Mouse (Mus musculus) stomach, postnatal 0 days (tissue): ENCODE results near the gene Klhl18. TPM values are rescaled to one million over a fixed set of nuclear protein-coding genes. Genes with fewer than 3 reads are reported as not detected.
"Not testable (repeated sequence)": the region's sequence is repeated elsewhere in the genome, so short reads cannot be mapped to it uniquely, and the experiment has no call there.

Experiments
- ATAC-seq: fragments of 200-750 bp; cut with Nextera tagmentation; 2 replicates; pipeline ENCODE4 v1.8.0; 2017; ENCODE audit not compliant: low FRiP score, low TSS enrichment
- DNase-seq: peaks from one replicate; pipeline ENCODE4 v3.0.0-alpha.2; 2016; ENCODE audit warnings: low spot score
- H3K27ac ChIP-seq: fragments of 300-500 bp; sonication (generic); replicated peaks from 2 replicates; pipeline ENCODE4 v1.5.1; 2014; ENCODE audit warnings: mild to moderate bottlenecking, control low read depth
- H3K27me3 ChIP-seq: fragments of 300-500 bp; sonication (generic); 2 replicates; pipeline ENCODE4 v1.6.1; 2014; ENCODE audit warnings: low read length; ENCODE audit not compliant: control insufficient read depth, insufficient read depth
- H3K36me3 ChIP-seq: fragments of 300-500 bp; sonication (generic); 2 replicates; pipeline ENCODE4 v1.6.1; 2014; ENCODE audit warnings: low read length, mixed read lengths; ENCODE audit not compliant: control insufficient read depth, insufficient read depth
- H3K4me1 ChIP-seq: fragments of 300-500 bp; sonication (generic); replicated peaks from 2 replicates; pipeline ENCODE4 v1.6.1; 2014; ENCODE audit warnings: antibody characterized with exemption; ENCODE audit not compliant: control insufficient read depth, insufficient read depth
- H3K4me2 ChIP-seq: fragments of 300-500 bp; sonication (generic); replicated peaks from 2 replicates; pipeline ENCODE4 v1.6.1; 2014; ENCODE audit warnings: low read depth, mild to moderate bottlenecking, control low read depth, moderate library complexity
- H3K4me3 ChIP-seq: fragments of 300-500 bp; sonication (generic); 2 replicates; pipeline ENCODE4 v1.5.1; 2014; ENCODE audit warnings: low read depth, low read length, control low read depth
- H3K9ac ChIP-seq: fragments of 300-500 bp; sonication (generic); 2 replicates; pipeline ENCODE4 v1.6.1; 2014; ENCODE audit warnings: mild to moderate bottlenecking, low read length, control low read depth, mixed read lengths
- H3K9me3 ChIP-seq: fragments of 300-500 bp; sonication (generic); 2 replicates; pipeline ENCODE4 v1.6.1; 2016; ENCODE audit warnings: low read length; ENCODE audit not compliant: control insufficient read depth
- CTCF ChIP-seq: IDR thresholded peaks from 2 replicates; pipeline ENCODE4 v1.5.1; 2016; ENCODE audit warnings: antibody characterized with exemption, low read depth, mild to moderate bottlenecking, moderate library complexity
- EP300 ChIP-seq: optimal IDR thresholded peaks from 2 replicates; pipeline ENCODE3; 2016; ENCODE audit warnings: antibody characterized with exemption
- WGBS: fragments of 180-500 bp; shearing (Covaris S2); extraction: QIAGEN DNeasy Blood & Tissue Kit; methylation state at CpG from one replicate; pipeline ENCODE4 v1.1.7; 2014; 5-methylcytosine and 5-hydroxymethylcytosine counted together
- polyA plus RNA-seq: library from polyadenylated mRNA; unstranded; fragments of >200 nt; fragmentation: Nextera tagmentation; extraction: Ambion mirVana; gene quantifications from 2 replicates; pipeline ENCODE4 v1.2.1, GENCODE M21; 2015

The Klhl18 gene
- polyA plus RNA-seq, 1 experiment from 2014 or later = 5.7 TPM

GRCm38 (mm10) chr9:110412926-110413325 lies 63.6 kb downstream of the Klhl18 start:
- Histone ChIP-seq H3K4me1 (no peaks in the 10 kb centered on the region), H3K27ac (no peak overlapping the region), H3K36me3 (no peaks in the 10 kb centered on the region), H3K9ac (no peak overlapping the region), H3K27me3 (no peaks in the 10 kb centered on the region), H3K4me2 (no peak overlapping the region), H3K4me3 (no peak overlapping the region), H3K9me3 (no peaks in the 10 kb centered on the region)
- TF ChIP-seq EP300 (no peak), CTCF (no peak)
- no peak for DNase-seq
- ATAC-seq = no peak
- WGBS = 73% methylated on average over 7 of the region's 7 CpGs

GRCm38 (mm10) chr9:110410908-110411887 lies 65.3 kb downstream of the Klhl18 start:
- no peaks in the 10 kb centered on the region for H3K27me3 ChIP-seq
- ATAC-seq (peak; percentile 56), DNase-seq (peak; percentile 89)
- no peak overlapping the region for H3K4me3 ChIP-seq
- H3K9me3 ChIP-seq = no peaks in the 10 kb centered on the region
- H3K4me2 ChIP-seq = no peak overlapping the region
- no peak overlapping the region for H3K27ac ChIP-seq
- TF ChIP-seq CTCF (peak; percentile 92), EP300 (no peak)
- WGBS = 19% methylated on average over 6 of the region's 6 CpGs
- H3K4me1 ChIP-seq = peaks cover 6% of the 10 kb centered on the region; the same call in 1 of the 2 replicates
- H3K36me3 ChIP-seq = no peaks in the 10 kb centered on the region
- no peak overlapping the region for H3K9ac ChIP-seq

GRCm38 (mm10) chr9:110408099-110408773 lies 68.3 kb downstream of the Klhl18 start, which contains the start of gene Ptpn23:
Ptpn23 (minus strand) TSS chr9:110408213.
- Histone ChIP-seq H3K4me1 (peaks cover 6% of the 10 kb centered on the region; the same call in 1 of the 2 replicates), H3K36me3 (no peaks in the 10 kb centered on the region), H3K4me2 (peak within 1 kb of the TSS; percentile 90), H3K27ac (peak within 1 kb of the TSS; percentile 80), H3K9me3 (no peaks in the 10 kb centered on the region), H3K27me3 (no peaks in the 10 kb centered on the region), H3K9ac (peak within 1 kb of the TSS; percentile 84), H3K4me3 (peak within 1 kb of the TSS; percentile 89)
- TF ChIP-seq CTCF (peak; percentile 1; the same call in 1 of the 2 replicates), EP300 (no peak)
- ATAC-seq (peak; percentile 95), DNase-seq (peak; percentile 98)
- under 1% methylated on average over 39 of the region's 39 CpGs for WGBS

GRCm38 (mm10) chr9:110407311-110408098 lies 69.0 kb downstream of the Klhl18 start:
- no peak for DNase-seq

GRCm38 (mm10) chr9:110403240-110403639 lies 73.3 kb downstream of the Klhl18 start:
- peak; percentile 33 for TF ChIP-seq CTCF
- 71% methylated on average over 4 of the region's 4 CpGs for WGBS
- not testable (repeated sequence) for DNase-seq, H3K4me1 ChIP-seq, H3K27me3 ChIP-seq, H3K9me3 ChIP-seq, H3K27ac ChIP-seq, H3K36me3 ChIP-seq, H3K4me2 ChIP-seq, H3K9ac ChIP-seq, H3K4me3 ChIP-seq, ATAC-seq

More at GRCm38 (mm10) chr9:110407311-110408098, 69.0 kb downstream of the Klhl18 start:
- peak overlapping the region; percentile 90 for H3K4me2 ChIP-seq
- peak overlapping the region; percentile 89 for H3K4me3 ChIP-seq
- H3K9me3 ChIP-seq = no peaks in the 10 kb centered on the region
- H3K27ac ChIP-seq = peak overlapping the region; percentile 80
- peak overlapping the region; percentile 84 for H3K9ac ChIP-seq
- peaks cover 6% of the 10 kb centered on the region; the same call in 1 of the 2 replicates for H3K4me1 ChIP-seq
- under 1% methylated on average over 40 of the region's 41 CpGs for WGBS
- peak; percentile 43 for ATAC-seq
- no peaks in the 10 kb centered on the region for H3K27me3 ChIP-seq
- TF ChIP-seq EP300 (no peak), CTCF (no peak)
- no peaks in the 10 kb centered on the region for H3K36me3 ChIP-seq
